ENCODE assay signal across 8 mouse cellular contexts in the genomic region with DNA sequence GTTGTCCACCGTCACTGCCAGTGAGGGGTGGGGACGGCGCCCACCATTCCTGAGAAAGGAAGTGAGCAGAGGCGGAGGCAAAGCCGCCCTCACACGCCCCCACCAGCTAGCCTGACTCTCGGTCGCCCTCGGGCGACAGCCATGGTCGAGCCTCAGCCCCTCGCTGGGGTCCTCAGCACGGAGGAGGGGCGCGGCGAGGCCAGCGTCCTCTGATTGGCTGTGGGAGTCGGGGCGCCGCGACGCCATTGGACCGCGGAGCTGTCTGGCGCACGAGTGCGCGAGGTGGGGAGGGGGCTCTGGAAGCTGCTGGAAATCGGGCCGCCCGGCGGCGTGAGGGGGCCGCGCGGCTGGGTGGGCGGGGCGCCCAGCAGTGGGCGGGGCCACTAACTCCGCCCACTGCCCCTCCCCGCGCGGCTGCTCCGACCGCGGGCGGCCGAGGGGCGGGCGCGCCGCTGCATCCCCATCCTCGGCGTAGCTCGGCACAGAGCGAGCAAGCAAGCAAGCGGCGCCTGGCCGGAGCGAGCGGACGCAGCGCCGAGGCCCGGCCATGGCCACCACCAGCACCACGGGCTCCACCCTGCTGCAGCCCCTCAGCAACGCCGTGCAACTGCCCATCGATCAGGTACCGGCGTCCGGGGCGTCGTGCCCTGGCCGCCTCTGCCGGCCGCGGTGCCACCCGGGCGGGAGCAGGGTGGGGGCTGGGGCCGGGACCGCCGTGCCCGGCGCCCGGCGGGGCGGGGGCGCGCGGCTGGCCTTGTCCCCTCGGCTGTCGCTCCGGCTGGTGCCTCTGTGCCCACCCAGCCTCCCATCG. TPM values are rescaled to one million over a fixed set of nuclear protein-coding genes. Genes with fewer than 3 reads are reported as not detected.
A peak's percentile ranks its signal among the peaks of the same experiment; 100 is the strongest.
DNase-seq lines count a peak whose midpoint lies in the region; ATAC-seq and TF ChIP-seq lines count a peak whose summit lies in the region.

No protein-coding gene starts in this region.

- H3K4me2 ChIP-seq in forebrain, embryonic 12.5 days = peak overlapping the region; percentile 71
- H3K4me2 ChIP-seq in heart, postnatal 0 days (ENCODE audit: low read depth, low read length) = peak overlapping the region; percentile 88
- H3K4me2 ChIP-seq in liver, postnatal 0 days (ENCODE audit: low read depth, low read length) = peak overlapping the region; percentile 100

- peak; percentile 60 for DNase-seq in c-Kit-positive CD71-positive TER-119-positive erythroid progenitor cells, embryonic 14.5 days (ENCODE audit: low spot score)
- DNase-seq in heart, postnatal 0 days (ENCODE audit: low spot score) = peak; percentile 92
- peak; percentile 78 to 83 for DNase-seq in kidney, postnatal 36 days
- peak; percentile 72 for DNase-seq in liver, postnatal 0 days
- peak; percentile 86 to 87 for DNase-seq in thymus, adult 18-20 months

- TF ChIP-seq CTCF in ES-Bruce4 (IDR thresholded peaks at IDR 0.05; ENCODE audit: low read depth, low read length) = peak; percentile 30
- peak; percentile 41; the same call in 1 of the 2 replicates for TF ChIP-seq CTCF in heart, postnatal 0 days (IDR thresholded peaks at IDR 0.05; ENCODE audit: low read depth)
- TF ChIP-seq CTCF in liver, postnatal 0 days (IDR thresholded peaks at IDR 0.05; ENCODE audit: low read depth) = peak; percentile 26
- no peak for TF ChIP-seq CTCF in olfactory bulb, adult 2 months (IDR thresholded peaks at IDR 0.05; ENCODE audit: insufficient read depth, low read depth, low read length)

- no peaks in the 10 kb centered on the region for H3K36me3 ChIP-seq in ES-Bruce4 (ENCODE audit: control insufficient read depth, insufficient read depth, low read length, poor library complexity, severe bottlenecking)
- H3K36me3 ChIP-seq in forebrain, embryonic 12.5 days (replicated peaks) = no peaks in the 10 kb centered on the region
- H3K36me3 ChIP-seq in heart, postnatal 0 days (replicated peaks; ENCODE audit: control insufficient read depth, insufficient read depth, low read length) = no peaks in the 10 kb centered on the region
- H3K36me3 ChIP-seq in liver, postnatal 0 days (replicated peaks; ENCODE audit: insufficient read depth, low read length) = no peaks in the 10 kb centered on the region

- peak overlapping the region; percentile 85 for H3K9ac ChIP-seq in ES-Bruce4 (ENCODE audit: low read depth, poor library complexity, severe bottlenecking)
- H3K9ac ChIP-seq in forebrain, embryonic 12.5 days = peak overlapping the region; percentile 94
- H3K9ac ChIP-seq in heart, postnatal 0 days (replicated peaks; ENCODE audit: low read depth, low read length) = peak overlapping the region; percentile 85
- peak overlapping the region; percentile 60 for H3K9ac ChIP-seq in liver, postnatal 0 days (replicated peaks)

- TF ChIP-seq EP300 in ES-Bruce4 (IDR thresholded peaks at IDR 0.05; ENCODE audit: insufficient read depth, low read depth, low read length) = 0 out of 2 replicates have a peak, but pooled peaks have one; percentile 29
- peak; percentile 79; the same call in 1 of the 2 replicates for TF ChIP-seq EP300 in heart, postnatal 0 days (IDR thresholded peaks at IDR 0.05; ENCODE audit: low read depth)
- TF ChIP-seq EP300 in liver, postnatal 0 days (IDR thresholded peaks at IDR 0.05; ENCODE audit: low read depth) = no peak

- peak; percentile 100 for ATAC-seq in forebrain, embryonic 12.5 days (ENCODE audit: low FRiP score)
- peak; percentile 96 for ATAC-seq in heart, postnatal 0 days (ENCODE audit: insufficient read depth, low read depth)
- ATAC-seq in liver, postnatal 0 days = peak; percentile 89

- no peaks in the 10 kb centered on the region for H3K27me3 ChIP-seq in ES-Bruce4 (ENCODE audit: control insufficient read depth, insufficient read depth, low read length, poor library complexity, severe bottlenecking)
- no peaks in the 10 kb centered on the region for H3K27me3 ChIP-seq in forebrain, embryonic 12.5 days
- no peaks in the 10 kb centered on the region for H3K27me3 ChIP-seq in heart, postnatal 0 days (ENCODE audit: control insufficient read depth, insufficient read depth, low read length)
- peaks cover 14% of the 10 kb centered on the region for H3K27me3 ChIP-seq in liver, postnatal 0 days (ENCODE audit: insufficient read depth, low read length)

- WGBS in forebrain, embryonic 12.5 days = under 1% methylated on average over 71 of the region's 95 CpGs
- under 1% methylated on average over 60 of the region's 95 CpGs for WGBS in heart, postnatal 0 days
- WGBS in liver, postnatal 0 days (ENCODE audit: insufficient replicate concordance) = under 1% methylated on average over 67 of the region's 95 CpGs
- WGBS in olfactory bulb, adult 2 months = under 1% methylated on average over 94 of the region's 95 CpGs

- H3K9me3 ChIP-seq in ES-Bruce4 (replicated peaks; ENCODE audit: control insufficient read depth, insufficient read depth, low read length, poor library complexity, severe bottlenecking) = no peaks in the 10 kb centered on the region
- no peaks in the 10 kb centered on the region for H3K9me3 ChIP-seq in forebrain, embryonic 12.5 days
- no peaks in the 10 kb centered on the region for H3K9me3 ChIP-seq in heart, postnatal 0 days (replicated peaks; ENCODE audit: control insufficient read depth, low read length)
- no peaks in the 10 kb centered on the region for H3K9me3 ChIP-seq in liver, postnatal 0 days (ENCODE audit: low read length)

- peak; percentile 36 for TF ChIP-seq POLR2A in ES-Bruce4 (IDR thresholded peaks at IDR 0.05; ENCODE audit: insufficient read depth, low read length)
- peak; percentile 69 for TF ChIP-seq POLR2A in olfactory bulb, adult 2 months (IDR thresholded peaks at IDR 0.05; ENCODE audit: insufficient read depth, low read depth, low read length)

- H3K4me3 ChIP-seq in ES-Bruce4 (ENCODE audit: low read depth, low read length) = peak overlapping the region; percentile 94
- H3K4me3 ChIP-seq in forebrain, embryonic 12.5 days (replicated peaks) = peak overlapping the region; percentile 95
- H3K4me3 ChIP-seq in heart, postnatal 0 days (ENCODE audit: low read depth, low read length) = peak overlapping the region; percentile 91
- H3K4me3 ChIP-seq in liver, postnatal 0 days (ENCODE audit: low read depth, low read length) = peak overlapping the region; percentile 78
- H3K4me3 ChIP-seq in olfactory bulb, adult 2 months (ENCODE audit: insufficient read depth, low read depth, low read length) = peak overlapping the region; percentile 97

- H3K4me1 ChIP-seq in ES-Bruce4 (ENCODE audit: control insufficient read depth, insufficient read depth, low read length) = no peaks in the 10 kb centered on the region
- peaks cover 33% of the 10 kb centered on the region for H3K4me1 ChIP-seq in forebrain, embryonic 12.5 days
- H3K4me1 ChIP-seq in heart, postnatal 0 days (ENCODE audit: control insufficient read depth, insufficient read depth) = peaks cover 14% of the 10 kb centered on the region
- H3K4me1 ChIP-seq in liver, postnatal 0 days (ENCODE audit: insufficient read depth) = peaks cover 14% of the 10 kb centered on the region
- no peaks in the 10 kb centered on the region; the same call in 1 of the 2 replicates for H3K4me1 ChIP-seq in olfactory bulb, adult 2 months (ENCODE audit: control insufficient read depth, insufficient read depth, low read length)

- H3K27ac ChIP-seq in ES-Bruce4 (ENCODE audit: insufficient read depth, low read length) = no peak overlapping the region
- peak overlapping the region; percentile 98 for H3K27ac ChIP-seq in forebrain, embryonic 12.5 days
- H3K27ac ChIP-seq in heart, postnatal 0 days (ENCODE audit: low read depth) = peak overlapping the region; percentile 92
- no peak overlapping the region for H3K27ac ChIP-seq in liver, postnatal 0 days (ENCODE audit: low read depth)
- peak overlapping the region; percentile 61 for H3K27ac ChIP-seq in olfactory bulb, adult 2 months (ENCODE audit: insufficient read depth, low read depth, low read length)

RNA-seq across cellular contexts. Expression of gene Mboat2, which starts 0.7 kb away (rescaled TPM):
- 16.9 and 20.1 TPM in 2 replicates for polyA plus RNA-seq in ES-Bruce4 (2011; ENCODE audit: insufficient read depth, insufficient read length, low read depth, missing spikeins)
- 58.4 and 60.0 TPM in 2 replicates for polyA plus RNA-seq in forebrain, embryonic 12.5 days (2016; fragmentation: Nextera tagmentation; extraction: Ambion mirVana)
- 24.3 and 34.4 TPM in 2 replicates for total RNA-seq in heart, postnatal 0 days (2014; rRNA removed; ENCODE audit: low replicate concordance)
- polyA plus RNA-seq in heart, postnatal 0 days (2015; fragmentation: Nextera tagmentation; extraction: Ambion mirVana) = 23.8 and 24.8 TPM in 2 replicates
- 1.9 and 2.0 TPM in 2 replicates for polyA plus RNA-seq in liver, postnatal 0 days (2015; fragmentation: Nextera tagmentation; extraction: Ambion mirVana)
- polyA plus RNA-seq in olfactory bulb, adult 2 months (2012; ENCODE audit: insufficient read depth, insufficient read length, low replicate concordance, missing spikeins) = not detected in 2 replicates

Comparison
In these comparisons a context has a peak if more than half of its experiments do, and no peak if none do; other contexts are left out.
1. H3K27ac ChIP-seq: peak in forebrain, embryonic 12.5 days (single experiment), heart, postnatal 0 days (single experiment) and olfactory bulb, adult 2 months (single experiment); none in ES-Bruce4 (single experiment) and liver, postnatal 0 days (single experiment).
2. Peak in every context shown above with its lines, with median percentiles within 50 percentile points of each other: H3K4me3 ChIP-seq, H3K9ac ChIP-seq, DNase-seq, ATAC-seq and H3K4me2 ChIP-seq.